Mouse (Mus musculus): ENCODE data around the gene Car4. TPM values are rescaled to one million over a fixed set of nuclear protein-coding genes. Genes with fewer than 3 reads are reported as not detected.

Car4 gene
- polyA plus RNA-seq, 1 experiment from 2014 or later = 0.86 TPM

Other genes starting within 250 kb of the Car4 start
- gene Mrm1, start 138.3 kb upstream of the Car4 start, polyA plus RNA-seq (2016; fragmentation: Nextera tagmentation; extraction: Ambion mirVana) = 8.1 and 8.8 TPM in 2 replicates
- 12.3 and 13.5 TPM in 2 replicates for gene Dhrs11, start 128.8 kb upstream of the Car4 start, polyA plus RNA-seq (2016; fragmentation: Nextera tagmentation; extraction: Ambion mirVana)
- 73.6 and 75.1 TPM in 2 replicates for gene Ggnbp2, start 87.0 kb upstream of the Car4 start, polyA plus RNA-seq (2016; fragmentation: Nextera tagmentation; extraction: Ambion mirVana)
- gene Myo19, start 77.6 kb upstream of the Car4 start, polyA plus RNA-seq (2016; fragmentation: Nextera tagmentation; extraction: Ambion mirVana) = 10.2 and 10.7 TPM in 2 replicates
- gene Pigw, start 77.5 kb upstream of the Car4 start, polyA plus RNA-seq (2016; fragmentation: Nextera tagmentation; extraction: Ambion mirVana) = 2.3 and 2.6 TPM in 2 replicates
- gene Znhit3, start 41.4 kb upstream of the Car4 start, polyA plus RNA-seq (2016; fragmentation: Nextera tagmentation; extraction: Ambion mirVana) = 63.8 and 65.3 TPM in 2 replicates
- 5.6 and 6.8 TPM in 2 replicates for gene Usp32, start 182.4 kb downstream of the Car4 start, polyA plus RNA-seq (2016; fragmentation: Nextera tagmentation; extraction: Ambion mirVana)
- 0.83 and 0.92 TPM in 2 replicates for gene 1700125H20Rik, start 212.6 kb downstream of the Car4 start, polyA plus RNA-seq (2016; fragmentation: Nextera tagmentation; extraction: Ambion mirVana)

Measured in embryonic facial prominence, embryonic 12.5 days (tissue).